Mouse (Mus musculus) kidney, adult 2 months (tissue): ENCODE measurements around the gene Dcst2.

Experiments used
- CTCF ChIP-seq: fragments of 200-500 bp; conservative IDR thresholded peaks from 2 replicates; pipeline ENCODE4 v1.5.1; 2011; ENCODE audit warnings: low read depth, mild to moderate bottlenecking, control low read depth, low read length, moderate library complexity, mixed read lengths; ENCODE audit not compliant: insufficient read depth, insufficient read length
- POLR2A ChIP-seq: fragments of 200-500 bp; IDR thresholded peaks from one replicate; pipeline ENCODE4 v1.6.1; 2011; ENCODE audit warnings: low read depth, low read length, control low read depth

DNA sequence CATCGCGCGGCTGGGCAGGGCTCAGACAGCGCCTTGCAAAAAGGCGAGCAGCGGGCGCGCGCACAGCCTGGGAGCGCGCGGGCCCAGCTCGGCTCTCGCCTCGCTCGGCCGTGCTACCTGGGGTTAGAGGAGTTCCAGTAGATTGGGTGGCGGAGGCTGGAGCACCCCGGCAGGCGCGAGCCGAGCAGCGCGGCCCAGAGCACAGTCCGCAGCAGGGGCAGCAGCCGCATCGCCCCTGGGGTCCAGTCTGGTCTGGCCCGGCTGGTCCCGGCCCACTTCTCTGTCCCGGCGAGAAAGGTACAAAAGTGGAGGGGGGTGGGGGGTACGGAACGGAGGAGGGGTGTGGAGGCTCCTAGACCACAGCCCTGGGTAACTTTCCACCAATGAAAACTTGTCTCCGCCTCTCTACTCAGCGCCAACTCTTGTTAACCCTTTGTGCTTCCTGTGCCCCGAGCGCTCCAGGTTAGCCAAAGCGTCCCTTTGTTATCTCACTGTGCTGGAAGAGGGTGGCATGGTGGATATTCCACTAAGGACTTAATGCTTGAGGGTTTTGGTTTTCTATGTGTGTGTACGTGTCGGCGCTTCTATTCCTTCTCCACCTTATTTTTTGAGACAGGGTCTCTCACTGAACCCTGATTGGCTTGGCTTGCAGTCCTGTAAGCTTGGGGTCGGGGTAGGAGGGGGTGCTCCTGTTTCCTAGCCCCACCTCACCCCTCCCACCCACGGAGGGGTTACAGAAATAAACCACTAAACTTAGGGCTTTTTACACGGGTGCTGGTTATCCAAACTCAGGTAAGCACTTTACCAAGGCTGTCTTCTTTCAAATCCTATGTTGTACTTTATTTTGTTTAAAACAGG lies 23.8 kb upstream of the Dcst2 start, which contains the start of gene Efna4:
- TF ChIP-seq CTCF (no peak), POLR2A (no peak)
